Mouse (Mus musculus): ENCODE data around the gene Eml4. TPM values are rescaled to one million over a fixed set of nuclear protein-coding genes. Genes with fewer than 3 reads are reported as not detected.

Gene Eml4
- polyA plus RNA-seq, 1 experiment from 2014 or later = 49.3 TPM

DNA sequence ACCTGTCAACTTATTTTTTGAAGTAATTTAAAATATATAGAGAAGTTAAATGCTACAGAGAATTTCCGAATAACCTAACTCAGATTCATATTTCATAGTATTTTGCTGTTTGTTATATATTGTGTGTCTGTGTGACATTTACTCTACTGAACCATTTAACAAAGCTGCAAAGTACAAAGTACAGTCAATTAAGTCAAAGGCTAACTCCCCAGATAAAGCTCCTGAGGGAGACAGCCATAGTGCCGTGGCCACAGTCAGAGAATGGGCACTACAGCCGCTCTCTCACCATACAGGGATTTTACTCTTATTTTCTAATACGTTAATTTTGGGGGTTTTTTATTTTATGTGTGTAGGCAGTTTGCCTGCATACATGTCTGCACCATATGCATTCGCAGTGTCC is 32.0 kb downstream of the Eml4 start:
- ATAC-seq (replicated peaks; ENCODE audit: low FRiP score) = no peak
- no peaks in the 10 kb centered on the region for H3K9me3 ChIP-seq (ENCODE audit: control insufficient read depth, low read length)
- H3K4me3 ChIP-seq (ENCODE audit: low read depth, low read length) = no peak overlapping the region
- H3K27me3 ChIP-seq (ENCODE audit: control insufficient read depth, insufficient read depth, low read length) = no peaks in the 10 kb centered on the region
- no peaks in the 10 kb centered on the region for H3K4me1 ChIP-seq (replicated peaks; ENCODE audit: control insufficient read depth, insufficient read depth, low read length)
- no peak overlapping the region for H3K4me2 ChIP-seq (ENCODE audit: low read depth, low read length, severe bottlenecking)
- H3K27ac ChIP-seq (ENCODE audit: low read depth, low read length) = no peak overlapping the region
- H3K9ac ChIP-seq (ENCODE audit: low read length) = no peak overlapping the region
- H3K36me3 ChIP-seq (ENCODE audit: control insufficient read depth, insufficient read depth, low read length) = no peaks in the 10 kb centered on the region
- DNase-seq (ENCODE audit: low spot score) = no peak
- 92% methylated on average over 5 of the region's 5 CpGs for WGBS

DNA sequence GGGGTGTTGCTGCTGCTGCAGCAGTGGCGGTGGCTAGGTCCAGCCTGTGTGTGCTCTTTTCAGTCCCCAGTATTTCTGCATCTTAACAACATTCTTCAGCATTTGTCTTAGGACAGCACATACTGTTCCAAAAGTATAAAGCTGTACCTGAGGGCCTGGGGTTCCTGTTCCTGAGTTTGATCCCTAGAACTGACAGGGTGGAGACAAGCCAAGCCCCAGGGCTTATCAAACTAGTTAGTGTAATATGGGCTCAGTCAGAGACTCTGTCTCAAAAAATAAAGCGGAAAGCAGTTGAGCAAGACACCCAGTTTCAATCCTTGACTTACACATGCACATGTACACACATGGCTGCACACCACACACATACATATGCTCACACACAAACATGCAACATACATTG is 34.2 kb downstream of the Eml4 start:
- DNase-seq (ENCODE audit: low spot score) (no peak), ATAC-seq (replicated peaks; ENCODE audit: low FRiP score) (no peak)
- Histone ChIP-seq H3K4me2 (ENCODE audit: low read depth, low read length, severe bottlenecking) (no peak overlapping the region), H3K27me3 (ENCODE audit: control insufficient read depth, insufficient read depth, low read length) (no peaks in the 10 kb centered on the region), H3K9ac (ENCODE audit: low read length) (no peak overlapping the region), H3K4me3 (ENCODE audit: low read depth, low read length) (no peak overlapping the region), H3K4me1 (replicated peaks; ENCODE audit: control insufficient read depth, insufficient read depth, low read length) (no peaks in the 10 kb centered on the region), H3K36me3 (ENCODE audit: control insufficient read depth, insufficient read depth, low read length) (no peaks in the 10 kb centered on the region), H3K27ac (ENCODE audit: low read depth, low read length) (no peak overlapping the region), H3K9me3 (ENCODE audit: control insufficient read depth, low read length) (no peaks in the 10 kb centered on the region)
- WGBS = 92% methylated on average over 2 of the region's 2 CpGs

DNA sequence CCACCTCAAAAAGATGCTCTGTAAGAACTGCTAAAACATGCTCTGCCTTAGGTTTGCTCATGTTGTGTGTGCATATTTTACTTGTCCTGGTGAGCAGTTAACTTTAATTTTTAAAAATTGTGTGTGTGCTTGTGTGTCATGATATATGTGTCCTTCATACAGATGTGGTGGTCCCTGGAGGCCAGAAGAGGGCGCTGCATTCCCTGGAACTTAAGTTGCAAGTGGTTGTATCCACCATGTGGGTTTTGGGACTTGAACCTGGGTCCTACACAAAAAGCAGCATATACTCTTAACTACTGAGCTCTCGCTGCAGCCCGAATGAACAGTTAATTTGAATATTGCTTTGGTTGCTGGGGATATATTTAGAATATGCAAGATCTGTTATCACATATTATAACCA is 36.4 kb downstream of the Eml4 start:
- no peaks in the 10 kb centered on the region for H3K4me1 ChIP-seq (replicated peaks; ENCODE audit: control insufficient read depth, insufficient read depth, low read length)
- 76% methylated on average over 3 of the region's 3 CpGs for WGBS
- H3K4me2 ChIP-seq (ENCODE audit: low read depth, low read length, severe bottlenecking) = no peak overlapping the region
- DNase-seq (ENCODE audit: low spot score) (no peak), ATAC-seq (replicated peaks; ENCODE audit: low FRiP score) (no peak)
- no peak overlapping the region for H3K4me3 ChIP-seq (ENCODE audit: low read depth, low read length)
- no peaks in the 10 kb centered on the region for H3K36me3 ChIP-seq (ENCODE audit: control insufficient read depth, insufficient read depth, low read length)
- H3K27ac ChIP-seq (ENCODE audit: low read depth, low read length) = no peak overlapping the region
- H3K9me3 ChIP-seq (ENCODE audit: control insufficient read depth, low read length) = no peaks in the 10 kb centered on the region
- no peak overlapping the region for H3K9ac ChIP-seq (ENCODE audit: low read length)
- H3K27me3 ChIP-seq (ENCODE audit: control insufficient read depth, insufficient read depth, low read length) = no peaks in the 10 kb centered on the region

DNA sequence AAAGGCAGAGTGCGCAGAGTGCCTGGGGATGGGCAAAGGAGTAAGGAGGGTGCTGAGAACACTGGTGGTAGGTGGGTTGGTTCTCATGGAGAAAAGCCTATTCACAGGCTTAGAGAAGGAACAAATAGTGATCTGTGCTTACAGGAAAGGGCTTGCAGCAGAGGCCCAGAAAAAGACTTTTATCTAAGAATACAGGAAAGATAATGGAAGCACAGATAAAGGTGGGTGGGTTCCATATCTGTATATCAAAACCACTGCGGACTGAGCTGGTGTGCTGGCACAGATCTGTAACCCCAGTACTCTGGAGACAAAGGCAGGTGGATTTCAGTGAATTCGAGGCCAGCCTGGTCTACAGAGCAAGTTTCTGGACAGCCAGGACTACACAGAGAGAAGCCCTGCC is 43.3 kb downstream of the Eml4 start:
- WGBS = 89% methylated on average over 3 of the region's 3 CpGs
- Histone ChIP-seq H3K9ac (ENCODE audit: low read length) (no peak overlapping the region), H3K4me1 (replicated peaks; ENCODE audit: control insufficient read depth, insufficient read depth, low read length) (peaks cover 2% of the 10 kb centered on the region; the same call in 1 of the 2 replicates), H3K4me2 (ENCODE audit: low read depth, low read length, severe bottlenecking) (no peak overlapping the region), H3K36me3 (ENCODE audit: control insufficient read depth, insufficient read depth, low read length) (no peaks in the 10 kb centered on the region), H3K4me3 (ENCODE audit: low read depth, low read length) (no peak overlapping the region), H3K9me3 (ENCODE audit: control insufficient read depth, low read length) (no peaks in the 10 kb centered on the region), H3K27ac (ENCODE audit: low read depth, low read length) (no peak overlapping the region), H3K27me3 (ENCODE audit: control insufficient read depth, insufficient read depth, low read length) (no peaks in the 10 kb centered on the region)
- DNase-seq (ENCODE audit: low spot score) = no peak
- no peak for ATAC-seq (replicated peaks; ENCODE audit: low FRiP score)

DNA sequence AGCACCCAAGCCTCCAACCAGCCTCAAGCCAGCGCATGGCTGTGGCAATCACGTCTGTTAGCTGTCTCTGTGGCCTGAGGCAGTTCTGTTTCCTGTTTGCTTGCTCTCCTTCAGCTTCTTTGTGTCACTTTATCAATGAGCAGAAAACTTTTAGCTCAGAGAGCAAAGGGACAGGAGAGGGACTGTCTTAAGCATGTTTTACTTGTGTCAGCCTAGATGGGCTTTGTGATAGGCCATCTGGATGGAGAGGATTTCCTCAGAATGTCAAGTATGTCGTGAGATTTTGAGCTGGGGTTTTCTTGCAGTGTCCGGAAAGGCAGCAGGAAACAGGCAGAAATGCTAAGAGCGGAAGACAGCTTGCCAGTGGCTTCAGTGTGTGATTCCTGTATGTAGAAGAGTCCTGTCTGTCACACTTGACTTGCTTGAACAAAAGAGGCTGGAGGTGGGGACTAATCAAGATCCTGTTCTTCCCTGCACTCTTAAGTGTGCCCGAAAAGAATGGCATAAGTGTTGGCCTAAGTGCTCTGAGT is 46.9 kb downstream of the Eml4 start:
- H3K9ac ChIP-seq (ENCODE audit: low read length) = no peak overlapping the region
- H3K27ac ChIP-seq (ENCODE audit: low read depth, low read length) = 0 out of 2 replicates have a peak overlapping the region, but pooled peaks have one; percentile 34
- 58% methylated on average over 6 of the region's 6 CpGs for WGBS

DNA sequence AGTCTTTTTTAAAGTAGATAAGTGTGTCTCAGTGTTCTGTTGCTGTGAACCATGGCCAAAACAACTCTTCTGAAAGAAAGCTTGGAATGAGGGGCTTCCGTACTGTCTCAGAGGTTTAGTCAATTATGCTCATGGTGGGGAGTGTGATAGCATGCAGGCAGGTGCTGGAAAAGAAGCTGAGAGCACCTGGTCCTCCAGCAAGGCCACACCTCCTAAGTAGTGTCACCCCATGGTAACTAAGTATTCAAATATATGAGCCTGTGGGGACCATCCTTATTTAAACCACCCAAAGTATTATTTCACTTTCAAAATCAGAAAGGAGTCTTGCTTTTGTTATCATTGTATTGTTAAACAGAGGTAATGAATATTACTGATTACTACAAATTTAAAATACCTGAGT is 48.0 kb downstream of the Eml4 start:
- Histone ChIP-seq H3K36me3 (ENCODE audit: control insufficient read depth, insufficient read depth, low read length) (no peaks in the 10 kb centered on the region; the same call in 1 of the 2 replicates), H3K4me1 (replicated peaks; ENCODE audit: control insufficient read depth, insufficient read depth, low read length) (peaks cover 2% of the 10 kb centered on the region; the same call in 1 of the 2 replicates), H3K27me3 (ENCODE audit: control insufficient read depth, insufficient read depth, low read length) (no peaks in the 10 kb centered on the region), H3K4me2 (ENCODE audit: low read depth, low read length, severe bottlenecking) (no peak overlapping the region), H3K9me3 (ENCODE audit: control insufficient read depth, low read length) (no peaks in the 10 kb centered on the region), H3K9ac (ENCODE audit: low read length) (no peak overlapping the region), H3K4me3 (ENCODE audit: low read depth, low read length) (no peak overlapping the region), H3K27ac (ENCODE audit: low read depth, low read length) (no peak overlapping the region)
- WGBS = 88% methylated on average over 1 of the region's 1 CpGs
- DNase-seq (ENCODE audit: low spot score) (no peak), ATAC-seq (replicated peaks; ENCODE audit: low FRiP score) (no peak)

More for the DNA sequence above, 46.9 kb downstream of the Eml4 start:
- Histone ChIP-seq H3K4me1 (replicated peaks; ENCODE audit: control insufficient read depth, insufficient read depth, low read length) (peaks cover 2% of the 10 kb centered on the region; the same call in 1 of the 2 replicates), H3K9me3 (ENCODE audit: control insufficient read depth, low read length) (no peaks in the 10 kb centered on the region), H3K36me3 (ENCODE audit: control insufficient read depth, insufficient read depth, low read length) (no peaks in the 10 kb centered on the region), H3K4me2 (ENCODE audit: low read depth, low read length, severe bottlenecking) (no peak overlapping the region), H3K4me3 (ENCODE audit: low read depth, low read length) (no peak overlapping the region), H3K27me3 (ENCODE audit: control insufficient read depth, insufficient read depth, low read length) (no peaks in the 10 kb centered on the region)
- ATAC-seq (replicated peaks; ENCODE audit: low FRiP score) (no peak), DNase-seq (ENCODE audit: low spot score) (no peak)

DNA sequence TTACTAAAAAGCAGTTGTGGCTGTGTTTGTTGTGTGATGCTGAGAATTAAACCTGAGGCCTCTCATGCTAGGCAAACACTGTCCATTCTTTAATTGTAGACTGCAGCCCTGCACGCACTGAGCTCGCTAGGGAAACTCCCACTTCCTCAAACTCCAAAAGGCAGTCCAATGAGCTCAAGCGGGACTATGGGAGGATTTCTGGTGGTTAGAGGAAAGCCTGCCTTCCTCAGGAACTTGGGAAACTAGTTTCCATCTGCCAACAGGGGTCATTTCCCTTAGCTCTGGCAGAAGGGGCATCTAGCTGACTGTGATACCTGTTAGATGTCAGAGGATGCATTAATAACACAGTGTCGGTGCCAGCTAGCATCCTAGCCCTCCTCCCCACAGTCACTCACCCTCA is 79.9 kb downstream of the Eml4 start:
- 84% methylated on average over 4 of the region's 4 CpGs for WGBS
- DNase-seq (ENCODE audit: low spot score) (no peak), ATAC-seq (replicated peaks; ENCODE audit: low FRiP score) (no peak)
- no peak overlapping the region for H3K9ac ChIP-seq (ENCODE audit: low read length)
- H3K27ac ChIP-seq (ENCODE audit: low read depth, low read length) = no peak overlapping the region
- no peaks in the 10 kb centered on the region for H3K4me1 ChIP-seq (replicated peaks; ENCODE audit: control insufficient read depth, insufficient read depth, low read length)
- no peaks in the 10 kb centered on the region for H3K27me3 ChIP-seq (ENCODE audit: control insufficient read depth, insufficient read depth, low read length)
- no peak overlapping the region for H3K4me3 ChIP-seq (ENCODE audit: low read depth, low read length)
- H3K4me2 ChIP-seq (ENCODE audit: low read depth, low read length, severe bottlenecking) = no peak overlapping the region
- H3K9me3 ChIP-seq (ENCODE audit: control insufficient read depth, low read length) = no peaks in the 10 kb centered on the region
- H3K36me3 ChIP-seq (ENCODE audit: control insufficient read depth, insufficient read depth, low read length) = no peaks in the 10 kb centered on the region

DNA sequence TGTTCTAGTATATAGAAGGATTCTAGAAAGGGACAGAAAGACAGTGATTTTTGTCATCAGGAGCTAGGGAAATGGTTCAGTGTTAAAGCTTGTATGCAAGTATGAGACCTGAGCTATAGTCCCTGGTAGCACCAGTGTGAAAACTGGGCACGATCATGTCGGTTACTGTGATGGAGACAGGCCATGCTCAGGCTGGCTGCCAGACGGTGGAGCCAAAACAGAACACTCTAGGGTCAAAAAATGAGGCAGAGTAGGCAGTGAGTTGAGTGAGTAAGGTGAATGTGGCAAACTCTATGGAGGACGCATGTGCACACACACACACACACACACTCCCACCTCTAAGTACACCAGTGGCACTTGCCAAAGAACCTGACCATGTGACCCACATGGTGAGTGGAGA is 92.7 kb downstream of the Eml4 start:
- H3K9me3 ChIP-seq (ENCODE audit: control insufficient read depth, low read length) = no peaks in the 10 kb centered on the region
- no peak overlapping the region for H3K9ac ChIP-seq (ENCODE audit: low read length)
- H3K27ac ChIP-seq (ENCODE audit: low read depth, low read length) = no peak overlapping the region
- WGBS = 93% methylated on average over 4 of the region's 4 CpGs
- H3K4me3 ChIP-seq (ENCODE audit: low read depth, low read length) = no peak overlapping the region
- H3K27me3 ChIP-seq (ENCODE audit: control insufficient read depth, insufficient read depth, low read length) = no peaks in the 10 kb centered on the region
- DNase-seq (ENCODE audit: low spot score) = no peak
- no peak overlapping the region for H3K4me2 ChIP-seq (ENCODE audit: low read depth, low read length, severe bottlenecking)
- ATAC-seq (replicated peaks; ENCODE audit: low FRiP score) = no peak
- no peaks in the 10 kb centered on the region for H3K4me1 ChIP-seq (replicated peaks; ENCODE audit: control insufficient read depth, insufficient read depth, low read length)
- peaks cover 5% of the 10 kb centered on the region; the same call in 1 of the 2 replicates for H3K36me3 ChIP-seq (ENCODE audit: control insufficient read depth, insufficient read depth, low read length)

DNA sequence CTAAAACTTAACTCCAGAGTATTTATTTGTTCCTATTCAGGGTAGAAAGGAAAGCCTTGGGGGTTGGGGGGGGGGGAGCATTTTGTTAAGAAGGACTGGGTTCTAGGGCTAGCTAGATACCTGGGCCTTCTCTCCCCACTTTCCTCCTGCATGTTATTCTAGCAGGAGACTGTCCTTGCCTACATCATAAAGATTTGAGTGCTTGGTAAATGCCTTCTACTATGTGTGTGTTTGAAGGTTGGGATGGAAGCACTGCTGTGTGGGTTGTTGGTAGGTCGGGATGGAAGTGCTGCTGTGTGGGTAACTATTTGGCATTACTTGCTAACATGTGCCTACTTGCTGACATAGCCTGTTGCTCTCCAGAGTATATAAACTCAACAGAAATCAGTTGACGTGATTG is 98.9 kb downstream of the Eml4 start:
- no peaks in the 10 kb centered on the region for H3K9me3 ChIP-seq (ENCODE audit: control insufficient read depth, low read length)
- H3K27me3 ChIP-seq (ENCODE audit: control insufficient read depth, insufficient read depth, low read length) = no peaks in the 10 kb centered on the region
- no peak overlapping the region for H3K27ac ChIP-seq (ENCODE audit: low read depth, low read length)
- no peak overlapping the region for H3K4me3 ChIP-seq (ENCODE audit: low read depth, low read length)
- H3K4me1 ChIP-seq (replicated peaks; ENCODE audit: control insufficient read depth, insufficient read depth, low read length) = no peaks in the 10 kb centered on the region
- DNase-seq (ENCODE audit: low spot score) (no peak), ATAC-seq (replicated peaks; ENCODE audit: low FRiP score) (no peak)
- 82% methylated on average over 2 of the region's 2 CpGs for WGBS
- H3K9ac ChIP-seq (ENCODE audit: low read length) = no peak overlapping the region
- H3K36me3 ChIP-seq (ENCODE audit: control insufficient read depth, insufficient read depth, low read length) = peaks cover 2% of the 10 kb centered on the region; the same call in 1 of the 2 replicates
- H3K4me2 ChIP-seq (ENCODE audit: low read depth, low read length, severe bottlenecking) = no peak overlapping the region

All from forebrain, embryonic 11.5 days (tissue).